Mouse (Mus musculus): Measurements from ENCODE around the gene Apc2. TPM values are rescaled to one million over a fixed set of nuclear protein-coding genes. Genes with fewer than 3 reads are reported as not detected.
"Not testable (repeated sequence)": the region's sequence is repeated elsewhere in the genome, so short reads cannot be mapped to it uniquely, and the experiment has no call there.

Gene Apc2
- 0.30 and 0.45 TPM in 2 replicates for polyA plus RNA-seq (2014; fragmentation: Nextera tagmentation; extraction: Ambion mirVana)

GRCm38 (mm10) chr10:80295618-80296425, at the start of gene Apc2:
Apc2 (plus strand) TSS chr10:80295977.
- WGBS: 5% methylated on average over 26 of the region's 26 CpGs
- H3K9ac ChIP-seq (ENCODE audit: low read depth, low read length): peak within 1 kb of the TSS; percentile 38; the same call in 1 of the 2 replicates
- peak; percentile 74 for DNase-seq (ENCODE audit: low spot score)
- peaks cover 35% of the 10 kb centered on the region for H3K27me3 ChIP-seq (replicated peaks; ENCODE audit: control insufficient read depth, insufficient read depth, low read length)
- H3K4me2 ChIP-seq: peak within 1 kb of the TSS; percentile 68
- ATAC-seq (replicated peaks; ENCODE audit: low FRiP score): peak; percentile 61
- peaks cover 21% of the 10 kb centered on the region for H3K4me1 ChIP-seq (replicated peaks; ENCODE audit: control insufficient read depth, insufficient read depth, low read length)
- no peaks in the 10 kb centered on the region for H3K9me3 ChIP-seq (ENCODE audit: control insufficient read depth, low read length)
- 0 out of 2 replicates have a peak within 1 kb of the TSS, but pooled peaks have one; percentile 13 for H3K27ac ChIP-seq (ENCODE audit: low read depth, low read length)
- H3K4me3 ChIP-seq (ENCODE audit: low read depth, low read length): peak within 1 kb of the TSS; percentile 96
- H3K36me3 ChIP-seq (ENCODE audit: control insufficient read depth, insufficient read depth, low read length): peaks cover 14% of the 10 kb centered on the region

GRCm38 (mm10) chr10:80247849-80248248, 47.9 kb upstream of the Apc2 start:
- H3K27me3 ChIP-seq (replicated peaks; ENCODE audit: control insufficient read depth, insufficient read depth, low read length): no peaks in the 10 kb centered on the region
- ATAC-seq (replicated peaks; ENCODE audit: low FRiP score): no peak

GRCm38 (mm10) chr10:80248437-80248836, 47.3 kb upstream of the Apc2 start:
- not testable (repeated sequence) for DNase-seq (ENCODE audit: low spot score); ATAC-seq (replicated peaks; ENCODE audit: low FRiP score); H3K27ac ChIP-seq (ENCODE audit: low read depth, low read length); H3K9me3 ChIP-seq (ENCODE audit: control insufficient read depth, low read length); H3K27me3 ChIP-seq (replicated peaks; ENCODE audit: control insufficient read depth, insufficient read depth, low read length)
- peak overlapping the region; percentile 69 for H3K4me2 ChIP-seq
- peak overlapping the region; percentile 41; the same call in 1 of the 2 replicates for H3K9ac ChIP-seq (ENCODE audit: low read depth, low read length)
- peaks cover 13% of the 10 kb centered on the region for H3K36me3 ChIP-seq (ENCODE audit: control insufficient read depth, insufficient read depth, low read length)
- 28% methylated on average over 3 of the region's 3 CpGs for WGBS
- peaks cover 18% of the 10 kb centered on the region for H3K4me1 ChIP-seq (replicated peaks; ENCODE audit: control insufficient read depth, insufficient read depth, low read length)
- H3K4me3 ChIP-seq (ENCODE audit: low read depth, low read length): peak overlapping the region; percentile 80

More at GRCm38 (mm10) chr10:80247849-80248248, 47.9 kb upstream of the Apc2 start:
- H3K4me3 ChIP-seq (ENCODE audit: low read depth, low read length): no peak overlapping the region
- H3K36me3 ChIP-seq (ENCODE audit: control insufficient read depth, insufficient read depth, low read length): peaks cover 16% of the 10 kb centered on the region
- H3K27ac ChIP-seq (ENCODE audit: low read depth, low read length): no peak overlapping the region
- H3K4me1 ChIP-seq (replicated peaks; ENCODE audit: control insufficient read depth, insufficient read depth, low read length): peaks cover 18% of the 10 kb centered on the region
- whole genome bisulfite sequencing: 67% methylated on average over 6 of the region's 6 CpGs
- no peaks in the 10 kb centered on the region for H3K9me3 ChIP-seq (ENCODE audit: control insufficient read depth, low read length)
- H3K9ac ChIP-seq (ENCODE audit: low read depth, low read length): no peak overlapping the region
- DNase-seq (ENCODE audit: low spot score): no peak
- peak overlapping the region; percentile 69; the same call in 1 of the 2 replicates for H3K4me2 ChIP-seq

GRCm38 (mm10) chr10:80248971-80249640, 46.7 kb upstream of the Apc2 start, which contains the start of gene Ndufs7:
Ndufs7 (plus strand) TSS chr10:80249121.
- H3K4me2 ChIP-seq: peak within 1 kb of the TSS; percentile 69
- H3K4me3 ChIP-seq (ENCODE audit: low read depth, low read length): peak within 1 kb of the TSS; percentile 80
- ATAC-seq (replicated peaks; ENCODE audit: low FRiP score) (peak; percentile 86), DNase-seq (ENCODE audit: low spot score) (peak; percentile 92)
- H3K27ac ChIP-seq (ENCODE audit: low read depth, low read length): peak within 1 kb of the TSS; percentile 68
- no peaks in the 10 kb centered on the region for H3K9me3 ChIP-seq (ENCODE audit: control insufficient read depth, low read length)
- H3K36me3 ChIP-seq (ENCODE audit: control insufficient read depth, insufficient read depth, low read length): peaks cover 10% of the 10 kb centered on the region
- peaks cover 18% of the 10 kb centered on the region for H3K4me1 ChIP-seq (replicated peaks; ENCODE audit: control insufficient read depth, insufficient read depth, low read length)
- H3K27me3 ChIP-seq (replicated peaks; ENCODE audit: control insufficient read depth, insufficient read depth, low read length): no peaks in the 10 kb centered on the region
- H3K9ac ChIP-seq (ENCODE audit: low read depth, low read length): peak within 1 kb of the TSS; percentile 83
- under 1% methylated on average over 53 of the region's 53 CpGs for WGBS

GRCm38 (mm10) chr10:80250059-80250458, 45.7 kb upstream of the Apc2 start:
- DNase-seq (ENCODE audit: low spot score) (no peak), ATAC-seq (replicated peaks; ENCODE audit: low FRiP score) (no peak)
- Histone ChIP-seq H3K36me3 (ENCODE audit: control insufficient read depth, insufficient read depth, low read length) (peaks cover 15% of the 10 kb centered on the region), H3K9ac (ENCODE audit: low read depth, low read length) (peak overlapping the region; percentile 83), H3K9me3 (ENCODE audit: control insufficient read depth, low read length) (no peaks in the 10 kb centered on the region), H3K27ac (ENCODE audit: low read depth, low read length) (no peak overlapping the region; the same call in 1 of the 2 replicates), H3K27me3 (replicated peaks; ENCODE audit: control insufficient read depth, insufficient read depth, low read length) (no peaks in the 10 kb centered on the region), H3K4me1 (replicated peaks; ENCODE audit: control insufficient read depth, insufficient read depth, low read length) (peaks cover 18% of the 10 kb centered on the region), H3K4me2 (peak overlapping the region; percentile 69), H3K4me3 (ENCODE audit: low read depth, low read length) (peak overlapping the region; percentile 80)
- WGBS: 43% methylated on average over 2 of the region's 2 CpGs

- ATAC-seq (replicated peaks; ENCODE audit: low FRiP score): no peak
- DNase-seq (ENCODE audit: low spot score): no peak
- peaks cover 14% of the 10 kb centered on the region for H3K4me1 ChIP-seq (replicated peaks; ENCODE audit: control insufficient read depth, insufficient read depth, low read length)
- peak overlapping the region; percentile 69 for H3K4me2 ChIP-seq
- H3K9ac ChIP-seq (ENCODE audit: low read depth, low read length): peak overlapping the region; percentile 83
- H3K36me3 ChIP-seq (ENCODE audit: control insufficient read depth, insufficient read depth, low read length): peaks cover 19% of the 10 kb centered on the region
- H3K9me3 ChIP-seq (ENCODE audit: control insufficient read depth, low read length): no peaks in the 10 kb centered on the region
- peak overlapping the region; percentile 80 for H3K4me3 ChIP-seq (ENCODE audit: low read depth, low read length)
- WGBS: 83% methylated on average over 4 of the region's 4 CpGs
- no peak overlapping the region for H3K27ac ChIP-seq (ENCODE audit: low read depth, low read length)
- H3K27me3 ChIP-seq (replicated peaks; ENCODE audit: control insufficient read depth, insufficient read depth, low read length): no peaks in the 10 kb centered on the region
These were observed 45.2 kb upstream of the Apc2 start for GRCm38 (mm10) chr10:80250573-80250972.

GRCm38 (mm10) chr10:80252011-80252410, 43.8 kb upstream of the Apc2 start:
- Histone ChIP-seq H3K4me1 (replicated peaks; ENCODE audit: control insufficient read depth, insufficient read depth, low read length) (peaks cover 14% of the 10 kb centered on the region), H3K36me3 (ENCODE audit: control insufficient read depth, insufficient read depth, low read length) (peaks cover 29% of the 10 kb centered on the region), H3K9ac (ENCODE audit: low read depth, low read length) (no peak overlapping the region), H3K9me3 (ENCODE audit: control insufficient read depth, low read length) (no peaks in the 10 kb centered on the region), H3K4me2 (no peak overlapping the region), H3K27ac (ENCODE audit: low read depth, low read length) (no peak overlapping the region), H3K4me3 (ENCODE audit: low read depth, low read length) (no peak overlapping the region), H3K27me3 (replicated peaks; ENCODE audit: control insufficient read depth, insufficient read depth, low read length) (no peaks in the 10 kb centered on the region)
- DNase-seq (ENCODE audit: low spot score): no peak
- no peak for ATAC-seq (replicated peaks; ENCODE audit: low FRiP score)

GRCm38 (mm10) chr10:80252493-80253274, 43.1 kb upstream of the Apc2 start:
- 89% methylated on average over 11 of the region's 11 CpGs for WGBS
- peaks cover 14% of the 10 kb centered on the region for H3K4me1 ChIP-seq (replicated peaks; ENCODE audit: control insufficient read depth, insufficient read depth, low read length)
- H3K9ac ChIP-seq (ENCODE audit: low read depth, low read length): no peak overlapping the region
- H3K27me3 ChIP-seq (replicated peaks; ENCODE audit: control insufficient read depth, insufficient read depth, low read length): no peaks in the 10 kb centered on the region
- H3K36me3 ChIP-seq (ENCODE audit: control insufficient read depth, insufficient read depth, low read length): peaks cover 30% of the 10 kb centered on the region
- ATAC-seq (replicated peaks; ENCODE audit: low FRiP score) (no peak), DNase-seq (ENCODE audit: low spot score) (no peak)
- no peak overlapping the region for H3K27ac ChIP-seq (ENCODE audit: low read depth, low read length)
- no peak overlapping the region for H3K4me3 ChIP-seq (ENCODE audit: low read depth, low read length)
- H3K9me3 ChIP-seq (ENCODE audit: control insufficient read depth, low read length): no peaks in the 10 kb centered on the region
- no peak overlapping the region for H3K4me2 ChIP-seq

Measured in liver, embryonic 11.5 days (tissue).